Mouse (Mus musculus): ENCODE data around the gene 1700019N19Rik. TPM values are rescaled to one million over a fixed set of nuclear protein-coding genes. Genes with fewer than 3 reads are reported as not detected.

The 1700019N19Rik gene
- polyA plus RNA-seq, 1 experiment from 2014 or later, result not detected

GRCm38 (mm10) chr19:58795114-58795669 is 931 bp upstream of the 1700019N19Rik start:
- no peak overlapping the region for H3K9ac ChIP-seq
- H3K27me3 ChIP-seq, result no peaks in the 10 kb centered on the region
- H3K36me3 ChIP-seq, result peaks cover 28% of the 10 kb centered on the region
- no peak overlapping the region for H3K4me2 ChIP-seq
- H3K27ac ChIP-seq (replicated peaks), result no peak overlapping the region
- 52% methylated on average over 12 of the region's 12 CpGs for WGBS
- H3K9me3 ChIP-seq, result no peaks in the 10 kb centered on the region
- peaks cover 18% of the 10 kb centered on the region for H3K4me1 ChIP-seq (replicated peaks)
- no peak overlapping the region for H3K4me3 ChIP-seq
- ATAC-seq (ENCODE audit: low read depth), result no peak

DNA sequence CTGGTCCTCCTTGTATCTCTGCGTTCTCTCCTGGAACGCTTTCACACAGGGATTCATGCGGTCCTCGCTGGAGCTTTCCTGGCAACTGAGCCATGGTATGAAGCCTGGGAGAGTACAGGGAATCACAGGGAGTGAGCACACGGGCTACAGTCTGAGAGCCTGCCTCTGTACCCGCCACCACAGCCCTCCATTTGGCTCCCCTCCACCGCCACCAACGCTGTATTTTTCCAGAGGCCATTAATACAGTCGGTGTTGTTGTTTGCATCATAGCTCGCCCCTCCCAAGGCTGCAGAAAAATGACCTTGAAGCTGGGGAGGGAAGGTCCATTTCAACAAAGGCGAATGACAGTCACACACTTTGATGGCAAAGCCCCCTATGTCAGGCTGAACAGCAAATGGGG is 5.1 kb downstream of the 1700019N19Rik start:
- no peaks in the 10 kb centered on the region for H3K9me3 ChIP-seq
- H3K36me3 ChIP-seq, result no peaks in the 10 kb centered on the region
- 50% methylated on average over 11 of the region's 11 CpGs for WGBS
- 0 out of 2 replicates have a peak overlapping the region, but pooled peaks have one; percentile 1 for H3K9ac ChIP-seq
- peak; percentile 79 for ATAC-seq (ENCODE audit: low read depth)
- peaks cover 18% of the 10 kb centered on the region for H3K4me1 ChIP-seq (replicated peaks)
- no peak overlapping the region for H3K4me3 ChIP-seq
- peak overlapping the region; percentile 72 for H3K27ac ChIP-seq (replicated peaks)
- no peaks in the 10 kb centered on the region for H3K27me3 ChIP-seq
- no peak overlapping the region for H3K4me2 ChIP-seq

DNA sequence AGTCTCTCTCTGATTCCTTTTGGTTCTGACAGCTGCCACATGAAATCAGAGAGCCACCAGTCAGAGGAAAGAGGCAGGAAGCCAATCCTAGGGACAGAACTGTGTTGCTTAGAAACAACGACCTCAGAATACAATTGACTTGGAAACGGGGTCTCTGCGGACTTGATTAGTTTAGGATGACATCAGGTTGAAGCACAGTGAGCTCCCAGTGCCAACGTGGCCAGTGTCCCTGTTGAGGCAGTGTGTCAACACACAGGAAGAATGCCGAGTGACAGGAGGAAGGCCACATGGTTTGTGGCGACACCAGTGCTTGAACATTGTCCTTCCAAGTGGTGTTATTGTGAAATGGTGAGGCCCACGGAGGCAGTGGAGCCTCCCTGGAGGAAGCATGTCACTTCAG is 10.3 kb downstream of the 1700019N19Rik start:
- Histone ChIP-seq H3K36me3 (no peaks in the 10 kb centered on the region), H3K9ac (no peak overlapping the region), H3K9me3 (no peaks in the 10 kb centered on the region), H3K4me1 (replicated peaks) (peaks cover 31% of the 10 kb centered on the region), H3K27ac (replicated peaks) (no peak overlapping the region), H3K27me3 (no peaks in the 10 kb centered on the region), H3K4me3 (no peak overlapping the region), H3K4me2 (no peak overlapping the region)
- ATAC-seq (ENCODE audit: low read depth), result no peak
- WGBS, result 32% methylated on average over 7 of the region's 7 CpGs

DNA sequence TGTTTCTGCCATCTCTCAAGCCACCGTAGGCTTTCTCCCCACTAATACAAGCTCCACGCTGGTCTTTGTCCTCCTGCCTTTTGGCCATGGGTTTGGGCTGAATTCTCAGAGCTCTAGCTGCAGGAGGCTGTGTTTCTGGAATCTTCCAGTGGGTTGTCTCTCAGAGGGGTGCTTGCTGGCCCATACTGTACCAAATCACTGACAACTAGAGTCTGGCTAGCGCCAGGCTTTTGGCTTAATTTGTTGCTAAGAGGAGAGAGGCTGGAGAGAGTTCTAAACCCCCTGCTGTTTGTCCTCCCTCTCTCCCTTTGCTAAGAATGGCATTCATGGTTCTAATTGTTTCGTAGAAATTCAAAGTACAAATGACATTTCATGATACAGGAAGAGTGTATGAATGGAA is 12.7 kb downstream of the 1700019N19Rik start:
- no peak overlapping the region for H3K4me3 ChIP-seq
- no peak overlapping the region for H3K9ac ChIP-seq
- no peaks in the 10 kb centered on the region for H3K9me3 ChIP-seq
- peaks cover 22% of the 10 kb centered on the region for H3K4me1 ChIP-seq (replicated peaks)
- ATAC-seq (ENCODE audit: low read depth), result no peak
- peak overlapping the region; percentile 7; the same call in 1 of the 2 replicates for H3K27ac ChIP-seq (replicated peaks)
- 32% methylated on average over 4 of the region's 4 CpGs for WGBS
- H3K36me3 ChIP-seq, result no peaks in the 10 kb centered on the region
- no peak overlapping the region for H3K4me2 ChIP-seq
- no peaks in the 10 kb centered on the region for H3K27me3 ChIP-seq

DNA sequence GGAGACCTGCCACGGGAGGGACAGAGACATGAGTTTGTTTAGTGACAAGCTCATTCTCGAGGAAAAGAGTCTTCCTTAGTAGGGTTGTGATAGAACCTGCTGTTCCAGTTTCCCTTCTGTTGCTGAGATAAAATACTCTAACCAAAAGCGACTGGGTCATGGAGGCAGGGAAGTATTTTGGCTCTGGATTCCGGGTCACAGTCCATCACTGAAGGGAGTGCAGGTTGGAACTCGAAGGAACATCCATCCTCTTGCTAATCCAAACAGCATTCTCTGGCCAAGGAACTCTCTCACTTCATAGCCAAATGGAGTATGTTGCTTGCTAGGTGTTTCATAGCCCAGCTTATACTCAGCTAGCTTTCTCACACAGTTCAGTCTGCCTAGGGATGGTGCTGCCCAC is 17.8 kb downstream of the 1700019N19Rik start:
- ATAC-seq (ENCODE audit: low read depth), result no peak

GRCm38 (mm10) chr19:58767329-58767728 is 26.9 kb downstream of the 1700019N19Rik start:
- Histone ChIP-seq H3K4me3 (no peak overlapping the region), H3K9me3 (no peaks in the 10 kb centered on the region), H3K9ac (no peak overlapping the region), H3K4me2 (no peak overlapping the region), H3K4me1 (replicated peaks) (peaks cover 12% of the 10 kb centered on the region; the same call in 1 of the 2 replicates), H3K27me3 (peaks cover 24% of the 10 kb centered on the region), H3K36me3 (no peaks in the 10 kb centered on the region), H3K27ac (replicated peaks) (no peak overlapping the region)
- ATAC-seq (ENCODE audit: low read depth), result no peak
- 14% methylated on average over 6 of the region's 6 CpGs for WGBS

More for the DNA sequence above, 17.8 kb downstream of the 1700019N19Rik start:
- no peak overlapping the region for H3K4me3 ChIP-seq
- no peaks in the 10 kb centered on the region for H3K36me3 ChIP-seq
- H3K27me3 ChIP-seq, result no peaks in the 10 kb centered on the region
- H3K4me1 ChIP-seq (replicated peaks), result peaks cover 6% of the 10 kb centered on the region; the same call in 1 of the 2 replicates
- no peak overlapping the region for H3K4me2 ChIP-seq
- no peaks in the 10 kb centered on the region for H3K9me3 ChIP-seq
- no peak overlapping the region for H3K27ac ChIP-seq (replicated peaks)
- H3K9ac ChIP-seq, result no peak overlapping the region
- 78% methylated on average over 5 of the region's 5 CpGs for WGBS

DNA sequence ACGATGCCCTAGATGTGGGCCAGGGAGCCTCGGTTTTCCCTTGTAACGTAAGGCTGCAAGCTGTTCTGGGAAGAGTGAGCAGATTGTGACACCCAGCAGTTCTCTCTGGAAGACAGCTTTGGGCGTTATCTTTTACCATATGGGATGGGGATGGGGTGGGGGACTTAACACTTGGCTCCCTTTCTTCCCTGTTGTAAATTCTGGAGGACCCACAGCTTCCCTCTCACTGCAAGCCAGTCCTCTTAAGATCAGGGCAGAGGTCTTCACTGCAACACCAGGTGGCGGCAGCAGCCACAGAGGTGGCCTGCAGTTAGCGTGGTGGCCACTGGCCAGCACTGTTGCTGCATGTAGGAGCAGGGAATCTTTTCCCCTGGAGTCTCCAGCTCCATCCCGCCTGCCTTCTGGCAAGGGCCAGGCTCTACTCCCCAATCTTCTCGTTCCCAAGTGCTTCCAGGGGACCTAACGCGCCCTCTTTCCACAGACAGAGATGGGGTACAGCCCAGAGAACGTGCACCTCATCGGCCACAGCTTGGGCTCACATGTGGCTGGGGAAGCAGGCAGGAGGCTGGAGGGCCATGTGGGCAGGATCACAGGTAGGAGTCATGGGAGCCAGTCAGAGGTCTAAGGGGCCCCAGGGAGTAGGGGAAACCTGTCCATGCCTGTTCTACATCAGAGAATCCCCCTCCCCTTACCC is 31.3 kb downstream of the 1700019N19Rik start:
- peak; percentile 84 for ATAC-seq (ENCODE audit: low read depth)
- H3K4me3 ChIP-seq, result no peak overlapping the region
- H3K36me3 ChIP-seq, result no peaks in the 10 kb centered on the region
- peak overlapping the region; percentile 50; the same call in 1 of the 2 replicates for H3K9ac ChIP-seq
- H3K9me3 ChIP-seq, result no peaks in the 10 kb centered on the region
- peaks cover 12% of the 10 kb centered on the region; the same call in 1 of the 2 replicates for H3K4me1 ChIP-seq (replicated peaks)
- H3K4me2 ChIP-seq, result peak overlapping the region; percentile 30; the same call in 1 of the 2 replicates
- H3K27ac ChIP-seq (replicated peaks), result no peak overlapping the region
- peaks cover 11% of the 10 kb centered on the region for H3K27me3 ChIP-seq
- 10% methylated on average over 12 of the region's 12 CpGs for WGBS

DNA sequence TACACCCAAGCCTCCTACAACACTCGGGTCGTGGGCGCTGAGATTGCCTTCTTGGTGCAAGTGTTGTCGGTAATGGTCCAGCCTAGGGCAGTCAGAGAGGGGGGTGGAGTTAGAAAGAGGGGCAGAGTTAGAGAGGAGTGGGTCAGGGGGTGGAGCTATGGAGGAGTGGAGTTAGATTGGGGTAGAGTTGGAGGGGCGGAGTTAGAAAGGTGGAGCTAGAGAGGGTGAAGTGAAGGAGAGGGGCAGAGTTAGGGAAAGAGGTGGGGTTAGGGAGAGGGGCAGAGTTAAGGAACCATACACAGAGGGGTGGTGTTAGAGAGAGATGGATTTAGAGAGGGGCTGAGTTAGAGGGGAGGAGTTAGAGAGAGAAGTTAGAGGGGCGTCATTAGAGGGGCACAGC is 31.9 kb downstream of the 1700019N19Rik start:
- ATAC-seq (ENCODE audit: low read depth), result peak; percentile 18; the same call in 1 of the 2 replicates
- H3K4me2 ChIP-seq, result no peak overlapping the region
- H3K9ac ChIP-seq, result no peak overlapping the region
- 24% methylated on average over 6 of the region's 6 CpGs for WGBS
- no peaks in the 10 kb centered on the region for H3K36me3 ChIP-seq
- no peak overlapping the region for H3K4me3 ChIP-seq
- H3K9me3 ChIP-seq, result no peaks in the 10 kb centered on the region
- no peak overlapping the region for H3K27ac ChIP-seq (replicated peaks)
- peaks cover 11% of the 10 kb centered on the region for H3K27me3 ChIP-seq
- H3K4me1 ChIP-seq (replicated peaks), result peaks cover 8% of the 10 kb centered on the region; the same call in 1 of the 2 replicates

- H3K27ac ChIP-seq (replicated peaks), result no peak within 1 kb of the TSS
- no peaks in the 10 kb centered on the region for H3K36me3 ChIP-seq
- no peak within 1 kb of the TSS for H3K9ac ChIP-seq
- H3K9me3 ChIP-seq, result no peaks in the 10 kb centered on the region
- H3K4me3 ChIP-seq, result no peak within 1 kb of the TSS
- no peak within 1 kb of the TSS for H3K4me2 ChIP-seq
- no peak; the same call in 1 of the 2 replicates for ATAC-seq (ENCODE audit: low read depth)
- 56% methylated on average over 9 of the region's 9 CpGs for WGBS
- peaks cover 5% of the 10 kb centered on the region; the same call in 1 of the 2 replicates for H3K4me1 ChIP-seq (replicated peaks)
- H3K27me3 ChIP-seq, result peaks cover 3% of the 10 kb centered on the region; the same call in 1 of the 2 replicates
Measured at GRCm38 (mm10) chr19:58759423-58759822, 34.8 kb downstream of the 1700019N19Rik start, which contains the start of gene Pnliprp2. Pnliprp2 (plus strand) TSS chr19:58759719.

DNA sequence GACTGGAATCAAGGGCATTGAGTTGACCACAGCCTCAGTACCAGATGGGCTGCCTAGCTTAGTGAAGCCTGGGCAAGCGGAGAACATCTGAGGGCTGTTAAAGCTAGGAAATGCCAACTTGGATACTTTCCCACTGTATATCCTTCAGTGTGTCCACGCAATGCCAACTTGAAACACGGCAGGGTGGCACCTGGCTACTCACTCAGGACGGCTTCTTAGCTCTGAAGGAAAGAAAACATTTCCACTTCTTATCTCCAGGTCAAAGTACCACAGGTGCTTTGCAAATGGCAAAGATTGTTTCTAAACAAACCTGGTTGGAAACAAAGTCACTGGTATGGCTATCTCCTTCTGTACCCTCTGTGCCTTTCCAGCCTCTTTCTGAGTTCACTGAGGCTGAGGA is 35.4 kb downstream of the 1700019N19Rik start:
- peaks cover 5% of the 10 kb centered on the region; the same call in 1 of the 2 replicates for H3K4me1 ChIP-seq (replicated peaks)
- H3K36me3 ChIP-seq, result no peaks in the 10 kb centered on the region
- H3K9me3 ChIP-seq, result no peaks in the 10 kb centered on the region
- no peak overlapping the region for H3K4me2 ChIP-seq
- H3K9ac ChIP-seq, result no peak overlapping the region
- ATAC-seq (ENCODE audit: low read depth), result no peak
- WGBS, result 93% methylated on average over 4 of the region's 4 CpGs
- no peak overlapping the region for H3K27ac ChIP-seq (replicated peaks)
- H3K27me3 ChIP-seq, result peaks cover 3% of the 10 kb centered on the region; the same call in 1 of the 2 replicates
- no peak overlapping the region for H3K4me3 ChIP-seq

GRCm38 (mm10) chr19:58751504-58751903 is 42.8 kb downstream of the 1700019N19Rik start:
- H3K4me2 ChIP-seq, result no peak overlapping the region
- H3K27me3 ChIP-seq, result no peaks in the 10 kb centered on the region
- ATAC-seq (ENCODE audit: low read depth), result no peak
- no peaks in the 10 kb centered on the region for H3K36me3 ChIP-seq
- H3K4me3 ChIP-seq, result no peak overlapping the region
- no peak overlapping the region for H3K27ac ChIP-seq (replicated peaks)
- no peak overlapping the region for H3K9ac ChIP-seq
- 57% methylated on average over 2 of the region's 2 CpGs for WGBS
- no peaks in the 10 kb centered on the region for H3K4me1 ChIP-seq (replicated peaks)
- no peaks in the 10 kb centered on the region for H3K9me3 ChIP-seq

- Histone ChIP-seq H3K27me3 (no peaks in the 10 kb centered on the region), H3K9me3 (no peaks in the 10 kb centered on the region), H3K36me3 (no peaks in the 10 kb centered on the region), H3K4me3 (no peak overlapping the region), H3K27ac (replicated peaks) (no peak overlapping the region), H3K4me2 (no peak overlapping the region), H3K9ac (no peak overlapping the region), H3K4me1 (replicated peaks) (no peaks in the 10 kb centered on the region)
- ATAC-seq (ENCODE audit: low read depth), result no peak
- 86% methylated on average over 2 of the region's 2 CpGs for WGBS
Measured at GRCm38 (mm10) chr19:58750822-58751221, 43.4 kb downstream of the 1700019N19Rik start.
